Mouse (Mus musculus) intestine, embryonic 14.5 days (tissue): Measurements from ENCODE around the gene Lxn. TPM values are rescaled to one million over a fixed set of nuclear protein-coding genes. Genes with fewer than 3 reads are reported as not detected.

Experiments used
- ATAC-seq: fragments of 200-750 bp; cut with Nextera tagmentation; replicated peaks from 2 replicates; pipeline ENCODE4 v1.8.0; 2017; ENCODE audit warnings: low read depth, moderate number of reproducible peaks, moderate TSS enrichment, moderate library complexity; ENCODE audit not compliant: low FRiP score, low TSS enrichment
- DNase-seq: peaks from one replicate; pipeline ENCODE4 v3.0.0-alpha.2; 2018; ENCODE audit warnings: low spot score
- H3K27ac ChIP-seq: fragments of 300-500 bp; sonication (generic); 2 replicates; pipeline ENCODE4 v1.5.1; 2014; ENCODE audit warnings: low read depth, mild to moderate bottlenecking, control low read depth
- H3K27me3 ChIP-seq: fragments of 300-500 bp; sonication (generic); replicated peaks from 2 replicates; pipeline ENCODE4 v1.6.1; 2014; ENCODE audit warnings: low read length, control low read depth; ENCODE audit not compliant: control insufficient read depth, insufficient read depth
- H3K36me3 ChIP-seq: fragments of 300-500 bp; sonication (generic); 2 replicates; pipeline ENCODE4 v1.6.1; 2014; ENCODE audit warnings: low read length, control low read depth; ENCODE audit not compliant: control insufficient read depth, insufficient read depth
- H3K4me1 ChIP-seq: fragments of 300-500 bp; sonication (generic); replicated peaks from 2 replicates; pipeline ENCODE4 v1.6.1; 2014; ENCODE audit warnings: low read length, control low read depth, mixed read lengths; ENCODE audit not compliant: control insufficient read depth, insufficient read depth
- H3K4me2 ChIP-seq: fragments of 300-500 bp; sonication (generic); 2 replicates; pipeline ENCODE4 v1.6.1; 2014; ENCODE audit warnings: low read length
- H3K4me3 ChIP-seq: fragments of 300-500 bp; sonication (generic); 2 replicates; pipeline ENCODE4 v1.5.1; 2014; ENCODE audit warnings: low read depth, low read length, control low read depth, mixed read lengths
- H3K9ac ChIP-seq: fragments of 300-500 bp; sonication (generic); 2 replicates; pipeline ENCODE4 v1.6.1; 2014; ENCODE audit warnings: mild to moderate bottlenecking, low read length
- H3K9me3 ChIP-seq: fragments of 300-500 bp; sonication (generic); 2 replicates; pipeline ENCODE4 v1.6.1; 2016; ENCODE audit warnings: low read length, control low read depth; ENCODE audit not compliant: control insufficient read depth
- WGBS: fragments of 180-500 bp; shearing (Covaris S2); extraction: QIAGEN DNeasy Blood & Tissue Kit; methylation state at CpG from one replicate; pipeline ENCODE4 v1.1.7; 2014; 5-methylcytosine and 5-hydroxymethylcytosine counted together
- polyA plus RNA-seq: library from polyadenylated mRNA; unstranded; fragments of >200 nt; fragmentation: Nextera tagmentation; extraction: Ambion mirVana; gene quantifications from 2 replicates; pipeline ENCODE4 v1.2.1, GENCODE M21; 2014

The Lxn gene
- polyA plus RNA-seq, 1 experiment from 2014 or later, result 81.9 TPM

GRCm38 (mm10) chr3:67447143-67447542 is 16.6 kb downstream of the Lxn start:
- WGBS, result 95% methylated on average over 2 of the region's 2 CpGs
- DNase-seq (no peak), ATAC-seq (no peak)
- Histone ChIP-seq H3K9ac (no peak overlapping the region), H3K36me3 (peaks cover 76% of the 10 kb centered on the region), H3K4me1 (no peaks in the 10 kb centered on the region), H3K9me3 (no peaks in the 10 kb centered on the region), H3K27ac (no peak overlapping the region), H3K4me2 (no peak overlapping the region), H3K4me3 (no peak overlapping the region), H3K27me3 (no peaks in the 10 kb centered on the region)

GRCm38 (mm10) chr3:67434011-67434410 is 29.7 kb downstream of the Lxn start:
- no peak overlapping the region for H3K4me3 ChIP-seq
- peaks cover 4% of the 10 kb centered on the region for H3K4me1 ChIP-seq
- no peak for DNase-seq
- H3K27me3 ChIP-seq, result no peaks in the 10 kb centered on the region
- H3K36me3 ChIP-seq, result peaks cover 66% of the 10 kb centered on the region
- H3K9ac ChIP-seq, result no peak overlapping the region
- H3K4me2 ChIP-seq, result no peak overlapping the region
- no peaks in the 10 kb centered on the region for H3K9me3 ChIP-seq
- no peak overlapping the region for H3K27ac ChIP-seq
- WGBS, result 96% methylated on average over 6 of the region's 6 CpGs
- ATAC-seq, result no peak

- H3K4me3 ChIP-seq, result peak within 1 kb of the TSS; percentile 80
- H3K4me2 ChIP-seq, result peak within 1 kb of the TSS; percentile 84
- DNase-seq, result peak; percentile 90
- peak within 1 kb of the TSS; percentile 14; the same call in 1 of the 2 replicates for H3K27ac ChIP-seq
- H3K36me3 ChIP-seq, result peaks cover 29% of the 10 kb centered on the region
- ATAC-seq, result peak; percentile 96
- no peaks in the 10 kb centered on the region for H3K27me3 ChIP-seq
- H3K9ac ChIP-seq, result peak within 1 kb of the TSS; percentile 77
- WGBS, result 1% methylated on average over 22 of the region's 24 CpGs
- H3K9me3 ChIP-seq, result peaks cover 8% of the 10 kb centered on the region; the same call in 1 of the 2 replicates
- H3K4me1 ChIP-seq, result peaks cover 4% of the 10 kb centered on the region
These were observed 33.7 kb downstream of the Lxn start, which contains the start of gene Gfm1 for GRCm38 (mm10) chr3:67429999-67430380. Gene Gfm1 (plus strand): TSS chr3:67430096.

GRCm38 (mm10) chr3:67429338-67429998 is 34.3 kb downstream of the Lxn start:
- peaks cover 26% of the 10 kb centered on the region for H3K36me3 ChIP-seq
- H3K9ac ChIP-seq, result peak overlapping the region; percentile 77; the same call in 1 of the 2 replicates
- ATAC-seq (no peak; the same call in 1 of the 2 replicates), DNase-seq (no peak)
- H3K4me1 ChIP-seq, result peaks cover 4% of the 10 kb centered on the region
- peaks cover 8% of the 10 kb centered on the region; the same call in 1 of the 2 replicates for H3K9me3 ChIP-seq
- 35% methylated on average over 8 of the region's 8 CpGs for WGBS
- H3K27me3 ChIP-seq, result no peaks in the 10 kb centered on the region
- H3K4me2 ChIP-seq, result peak overlapping the region; percentile 84
- no peak overlapping the region for H3K27ac ChIP-seq
- H3K4me3 ChIP-seq, result peak overlapping the region; percentile 80

Other genes with a start within 250 kb of the Lxn start
- 8.8 and 9.2 TPM in 2 replicates for gene Mlf1, start 89.8 kb downstream of the Lxn start, polyA plus RNA-seq
- gene Gm17402, start 88.8 kb downstream of the Lxn start, polyA plus RNA-seq, result not detected in 2 replicates
- 54.9 and 59.7 TPM in 2 replicates for gene Gfm1, start 33.8 kb downstream of the Lxn start, polyA plus RNA-seq
- gene Rarres1, start 51.6 kb upstream of the Lxn start, polyA plus RNA-seq, result 0.75 and 1.0 TPM in 2 replicates
- gene Mfsd1, start 118.8 kb upstream of the Lxn start, polyA plus RNA-seq, result 49.0 and 55.3 TPM in 2 replicates